ENCODE assay signal across 9 mouse cellular contexts in the genomic region with DNA sequence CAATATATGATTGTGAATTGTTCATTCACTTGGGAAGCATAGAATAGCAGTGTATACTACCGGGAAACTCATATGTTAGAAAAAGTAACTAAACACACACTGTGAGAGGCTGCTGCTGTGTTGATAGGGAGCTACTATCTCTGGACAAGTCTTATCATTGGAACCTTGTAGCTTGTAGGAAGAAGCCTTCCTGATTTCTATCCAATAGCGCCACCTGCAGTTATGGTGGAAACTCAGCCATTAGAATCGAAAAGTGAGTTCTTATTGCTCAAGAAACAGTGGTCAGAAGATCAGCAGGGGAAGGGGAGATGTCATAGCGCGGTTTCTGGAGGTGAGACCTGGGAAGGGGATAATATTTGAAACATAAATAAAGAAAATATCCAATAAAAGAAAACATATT.
A peak's percentile ranks its signal among the peaks of the same experiment; 100 is the strongest.
DNase-seq lines count a peak whose midpoint lies in the region; ATAC-seq and TF ChIP-seq lines count a peak whose summit lies in the region.
"Had no signal": no experiment of that assay in that cellular context is flagged by ENCODE, and none has a peak within 500 bp of the region (broad histone marks: within the 10 kb centered on the region; RNA-seq: fewer than 3 reads in every experiment).

No protein-coding gene starts in this region.

- no peak overlapping the region for H3K4me3 ChIP-seq in hindbrain, embryonic 10.5 days
- no peak overlapping the region for H3K4me3 ChIP-seq in hindbrain, embryonic 12.5 days
- no peak overlapping the region for H3K4me3 ChIP-seq in E14TG2a.4 (replicated peaks; ENCODE audit: low read length)
- H3K4me3 ChIP-seq: embryonic facial prominence, embryonic 15.5 days had no signal

- no peaks in the 10 kb centered on the region for H3K36me3 ChIP-seq in hindbrain, embryonic 10.5 days
- no peaks in the 10 kb centered on the region for H3K36me3 ChIP-seq in hindbrain, embryonic 12.5 days
- H3K36me3 ChIP-seq in E14TG2a.4 (ENCODE audit: insufficient read depth, low read length), result no peaks in the 10 kb centered on the region
- H3K36me3 ChIP-seq: embryonic facial prominence, embryonic 15.5 days had no signal

- intact Hi-C loops in left cerebral cortex, postnatal 25 days (cut with DNase I), result loop anchor here (5.0 to 10.0 kb wide), 2 partner anchors 1284 to 1556 kb away; no protein-coding TSS in a partner anchor

- ATAC-seq in hindbrain, embryonic 12.5 days (ENCODE audit: low FRiP score), result no peak

- WGBS in hindbrain, embryonic 10.5 days, result 43% methylated on average over 5 of the region's 5 CpGs
- 47% methylated on average over 5 of the region's 5 CpGs for WGBS in hindbrain, embryonic 12.5 days

- no peaks in the 10 kb centered on the region for H3K9me3 ChIP-seq in hindbrain, embryonic 10.5 days
- no peaks in the 10 kb centered on the region for H3K9me3 ChIP-seq in hindbrain, embryonic 12.5 days (replicated peaks)
- no peaks in the 10 kb centered on the region for H3K9me3 ChIP-seq in E14TG2a.4 (ENCODE audit: low read length)
- H3K9me3 ChIP-seq: embryonic facial prominence, embryonic 15.5 days had no signal

- peak; percentile 39; the same call in 1 of the 2 replicates for TF ChIP-seq CTCF in E14TG2a.4 (conservative IDR thresholded peaks at IDR 0.05; ENCODE audit: low read length)

- no peak overlapping the region for H3K4me2 ChIP-seq in hindbrain, embryonic 12.5 days (replicated peaks)
- H3K4me2 ChIP-seq: embryonic facial prominence, embryonic 15.5 days had no signal

- H3K27ac ChIP-seq in hindbrain, embryonic 10.5 days, result no peak overlapping the region
- no peak overlapping the region for H3K27ac ChIP-seq in hindbrain, embryonic 12.5 days
- H3K27ac ChIP-seq: embryonic facial prominence, embryonic 15.5 days had no signal

- H3K27me3 ChIP-seq in hindbrain, embryonic 10.5 days (ENCODE audit: insufficient read depth, poor library complexity, severe bottlenecking), result no peaks in the 10 kb centered on the region
- no peaks in the 10 kb centered on the region for H3K27me3 ChIP-seq in hindbrain, embryonic 12.5 days
- no peaks in the 10 kb centered on the region for H3K27me3 ChIP-seq in E14TG2a.4 (ENCODE audit: insufficient read depth, low read length)
- H3K27me3 ChIP-seq: embryonic facial prominence, embryonic 15.5 days had no signal

- DNase-seq in hindbrain, embryonic 10.5 days (ENCODE audit: low spot score), result peak; percentile 4
- DNase-seq in ZHBTc4 (ENCODE audit: low read depth, low spot score), result peak; percentile 73
- DNase-seq in left cerebral cortex, postnatal 25 days (ENCODE audit: low spot score in 2 of 2), result peak; percentile 17 to 55
- no peak for DNase-seq in spleen, adult 18-20 months
- no peak for DNase-seq in heart, adult 9 months (ENCODE audit: low spot score in 2 of 2)
- DNase-seq in spleen, postnatal 4 days (ENCODE audit: low spot score in 2 of 2), result no peak

- H3K4me1 ChIP-seq in hindbrain, embryonic 10.5 days (replicated peaks), result no peaks in the 10 kb centered on the region
- H3K4me1 ChIP-seq in hindbrain, embryonic 12.5 days, result no peaks in the 10 kb centered on the region
- H3K4me1 ChIP-seq in E14TG2a.4 (replicated peaks; ENCODE audit: low read depth, low read length), result no peaks in the 10 kb centered on the region
- H3K4me1 ChIP-seq: embryonic facial prominence, embryonic 15.5 days had no signal

- no peak overlapping the region for H3K9ac ChIP-seq in hindbrain, embryonic 12.5 days
- H3K9ac ChIP-seq: embryonic facial prominence, embryonic 15.5 days had no signal

Comparison
In these comparisons a context has a peak if more than half of its experiments do, and no peak if none do; other contexts are left out.
1. DNase-seq: peak in hindbrain, embryonic 10.5 days (single experiment), ZHBTc4 (single experiment) and left cerebral cortex, postnatal 25 days (2 of 2); none in spleen, adult 18-20 months (0 of 2), heart, adult 9 months (0 of 2) and spleen, postnatal 4 days (0 of 2).